Mouse (Mus musculus): ENCODE data around the gene Cyp4b1.

GRCm38 (mm10) chr4:115642967-115643754 lies 4.4 kb downstream of the Cyp4b1 start:
- TF ChIP-seq POLR2A (IDR thresholded peaks at IDR 0.05; ENCODE audit: low read depth, low read length) (no peak), CTCF (IDR thresholded peaks at IDR 0.05; ENCODE audit: borderline replicate concordance, insufficient read depth, low read length) (no peak)

Data from embryonic fibroblast, embryonic 13.5 days (primary cell).